Mouse (Mus musculus) heart, embryonic 13.5 days (tissue): ENCODE results near the gene Duox1. TPM values are rescaled to one million over a fixed set of nuclear protein-coding genes. Genes with fewer than 3 reads are reported as not detected.
A peak's percentile ranks its signal among the peaks of the same experiment; 100 is the strongest.

ENCODE experiments used
- ATAC-seq: fragments of 200-750 bp; cut with Nextera tagmentation; 2 replicates; pipeline ENCODE4 v1.8.0; 2017; ENCODE audit warnings: moderate TSS enrichment; ENCODE audit not compliant: insufficient number of reproducible peaks, low FRiP score, low TSS enrichment; ENCODE audit errors: extremely low read depth
- H3K27ac ChIP-seq: fragments of 300-500 bp; sonication (generic); replicated peaks from 2 replicates; pipeline ENCODE4 v1.5.1; 2015; ENCODE audit warnings: moderate library complexity, mild to moderate bottlenecking, inconsistent platforms
- H3K27me3 ChIP-seq: fragments of 300-500 bp; sonication (generic); replicated peaks from 2 replicates; pipeline ENCODE4 v1.6.1; 2015; ENCODE audit warnings: mild to moderate bottlenecking, inconsistent platforms
- H3K36me3 ChIP-seq: fragments of 300-500 bp; sonication (generic); 2 replicates; pipeline ENCODE4 v1.6.1; 2015; ENCODE audit warnings: mild to moderate bottlenecking, inconsistent platforms
- H3K4me1 ChIP-seq: fragments of 300-500 bp; sonication (generic); 2 replicates; pipeline ENCODE4 v1.6.1; 2015; ENCODE audit warnings: inconsistent platforms
- H3K4me2 ChIP-seq: fragments of 300-500 bp; sonication (generic); 2 replicates; pipeline ENCODE4 v1.6.1; 2015; ENCODE audit warnings: inconsistent platforms, mild to moderate bottlenecking, moderate library complexity
- H3K4me3 ChIP-seq: fragments of 300-500 bp; sonication (generic); 2 replicates; pipeline ENCODE4 v1.5.1; 2015; ENCODE audit warnings: moderate library complexity, mild to moderate bottlenecking, inconsistent platforms
- H3K9ac ChIP-seq: fragments of 300-500 bp; sonication (generic); 2 replicates; pipeline ENCODE4 v1.6.1; 2015; ENCODE audit warnings: inconsistent platforms, mild to moderate bottlenecking, moderate library complexity
- H3K9me3 ChIP-seq: fragments of 300-500 bp; sonication (generic); 2 replicates; pipeline ENCODE4 v1.6.1; 2016; ENCODE audit warnings: inconsistent platforms
- WGBS: fragments of 180-500 bp; shearing (Covaris S2); methylation state at CpG from one replicate; pipeline ENCODE4 v1.1.7; 2015; ENCODE audit warnings: mixed read lengths; 5-methylcytosine and 5-hydroxymethylcytosine counted together
- polyA plus RNA-seq: library from polyadenylated mRNA; unstranded; fragments of >200 nt; fragmentation: Nextera tagmentation; extraction: Ambion mirVana; gene quantifications from 2 replicates; pipeline ENCODE4 v1.2.1, GENCODE M21; 2015

Gene Duox1
- polyA plus RNA-seq, 1 experiment from 2014 or later = not detected

GRCm38 (mm10) chr2:122361181-122361580 is 45.7 kb downstream of the Duox1 start:
- ATAC-seq = no peak
- Histone ChIP-seq H3K9me3 (0 out of 2 replicates have a peak, but pooled peaks cover 2% of the 10 kb centered on the region), H3K4me2 (no peak overlapping the region), H3K36me3 (peaks cover 29% of the 10 kb centered on the region), H3K27me3 (no peaks in the 10 kb centered on the region), H3K27ac (no peak overlapping the region), H3K4me1 (peaks cover 18% of the 10 kb centered on the region), H3K9ac (no peak overlapping the region), H3K4me3 (no peak overlapping the region)
- 79% methylated on average over 6 of the region's 6 CpGs for WGBS

GRCm38 (mm10) chr2:122361868-122362621 is 46.6 kb downstream of the Duox1 start:
- Histone ChIP-seq H3K27me3 (no peaks in the 10 kb centered on the region), H3K4me3 (no peak overlapping the region), H3K27ac (no peak overlapping the region), H3K36me3 (peaks cover 21% of the 10 kb centered on the region), H3K4me1 (peaks cover 26% of the 10 kb centered on the region), H3K4me2 (no peak overlapping the region), H3K9ac (no peak overlapping the region), H3K9me3 (0 out of 2 replicates have a peak, but pooled peaks cover 2% of the 10 kb centered on the region)
- ATAC-seq = 0 out of 2 replicates have a peak, but pooled peaks have one; percentile 10
- WGBS = 69% methylated on average over 10 of the region's 10 CpGs

GRCm38 (mm10) chr2:122362622-122363523 is 47.4 kb downstream of the Duox1 start:
- no peak overlapping the region for H3K9ac ChIP-seq
- ATAC-seq = no peak
- no peaks in the 10 kb centered on the region for H3K27me3 ChIP-seq
- H3K36me3 ChIP-seq = peaks cover 14% of the 10 kb centered on the region
- peaks cover 35% of the 10 kb centered on the region for H3K4me1 ChIP-seq
- WGBS = 82% methylated on average over 13 of the region's 13 CpGs
- H3K4me3 ChIP-seq = no peak overlapping the region
- no peak overlapping the region for H3K4me2 ChIP-seq
- no peak overlapping the region for H3K27ac ChIP-seq
- H3K9me3 ChIP-seq = 0 out of 2 replicates have a peak, but pooled peaks cover 2% of the 10 kb centered on the region

GRCm38 (mm10) chr2:122364352-122364944 is 49.0 kb downstream of the Duox1 start:
- H3K27ac ChIP-seq = no peak overlapping the region
- H3K9ac ChIP-seq = no peak overlapping the region
- no peak overlapping the region for H3K4me3 ChIP-seq
- no peak overlapping the region for H3K4me2 ChIP-seq
- H3K4me1 ChIP-seq = peaks cover 41% of the 10 kb centered on the region
- WGBS = 77% methylated on average over 3 of the region's 3 CpGs
- ATAC-seq = no peak
- H3K36me3 ChIP-seq = peaks cover 14% of the 10 kb centered on the region
- 0 out of 2 replicates have a peak, but pooled peaks cover 2% of the 10 kb centered on the region for H3K9me3 ChIP-seq
- peaks cover under 1% of the 10 kb centered on the region; the same call in 1 of the 2 replicates for H3K27me3 ChIP-seq

GRCm38 (mm10) chr2:122365244-122365866 is 49.9 kb downstream of the Duox1 start:
- Histone ChIP-seq H3K4me2 (no peak overlapping the region), H3K4me3 (no peak overlapping the region), H3K9ac (no peak overlapping the region), H3K27ac (no peak overlapping the region), H3K9me3 (0 out of 2 replicates have a peak, but pooled peaks cover 2% of the 10 kb centered on the region), H3K27me3 (peaks cover 9% of the 10 kb centered on the region), H3K36me3 (peaks cover 14% of the 10 kb centered on the region), H3K4me1 (peaks cover 44% of the 10 kb centered on the region)
- no peak for ATAC-seq
- 75% methylated on average over 10 of the region's 10 CpGs for WGBS

GRCm38 (mm10) chr2:122366039-122366438 is 50.6 kb downstream of the Duox1 start:
- 0 out of 2 replicates have a peak, but pooled peaks cover 2% of the 10 kb centered on the region for H3K9me3 ChIP-seq
- no peak overlapping the region for H3K9ac ChIP-seq
- peak overlapping the region; percentile 87; the same call in 1 of the 2 replicates for H3K4me2 ChIP-seq
- 77% methylated on average over 3 of the region's 3 CpGs for WGBS
- no peak overlapping the region for H3K4me3 ChIP-seq
- H3K27ac ChIP-seq = no peak overlapping the region
- peaks cover 15% of the 10 kb centered on the region for H3K27me3 ChIP-seq
- H3K4me1 ChIP-seq = peaks cover 44% of the 10 kb centered on the region
- no peak for ATAC-seq
- peaks cover 14% of the 10 kb centered on the region for H3K36me3 ChIP-seq

- peak overlapping the region; percentile 82 for H3K4me3 ChIP-seq
- 41% methylated on average over 5 of the region's 5 CpGs for WGBS
- H3K9me3 ChIP-seq = 0 out of 2 replicates have a peak, but pooled peaks cover 2% of the 10 kb centered on the region
- H3K27ac ChIP-seq = no peak overlapping the region
- peaks cover 42% of the 10 kb centered on the region for H3K4me1 ChIP-seq
- H3K36me3 ChIP-seq = peaks cover 14% of the 10 kb centered on the region
- H3K27me3 ChIP-seq = peaks cover 19% of the 10 kb centered on the region
- ATAC-seq = no peak
- peak overlapping the region; percentile 87 for H3K4me2 ChIP-seq
- H3K9ac ChIP-seq = peak overlapping the region; percentile 44; the same call in 1 of the 2 replicates
These were observed 51.2 kb downstream of the Duox1 start for GRCm38 (mm10) chr2:122366706-122367105.

GRCm38 (mm10) chr2:122367181-122367580 is 51.7 kb downstream of the Duox1 start:
- H3K4me2 ChIP-seq = peak overlapping the region; percentile 87
- H3K4me1 ChIP-seq = peaks cover 42% of the 10 kb centered on the region
- 0 out of 2 replicates have a peak, but pooled peaks cover 2% of the 10 kb centered on the region for H3K9me3 ChIP-seq
- H3K9ac ChIP-seq = peak overlapping the region; percentile 96; the same call in 1 of the 2 replicates
- 43% methylated on average over 4 of the region's 4 CpGs for WGBS
- peaks cover 14% of the 10 kb centered on the region for H3K36me3 ChIP-seq
- ATAC-seq = no peak
- no peak overlapping the region for H3K27ac ChIP-seq
- peaks cover 23% of the 10 kb centered on the region for H3K27me3 ChIP-seq
- peak overlapping the region; percentile 82 for H3K4me3 ChIP-seq

GRCm38 (mm10) chr2:122367701-122368080 is 52.2 kb downstream of the Duox1 start:
- H3K9me3 ChIP-seq = 0 out of 2 replicates have a peak, but pooled peaks cover 2% of the 10 kb centered on the region
- WGBS = 25% methylated on average over 4 of the region's 4 CpGs
- peaks cover 37% of the 10 kb centered on the region for H3K4me1 ChIP-seq
- no peak for ATAC-seq
- H3K36me3 ChIP-seq = peaks cover 14% of the 10 kb centered on the region
- H3K4me2 ChIP-seq = peak overlapping the region; percentile 87
- H3K27ac ChIP-seq = no peak overlapping the region
- H3K9ac ChIP-seq = peak overlapping the region; percentile 96
- peaks cover 24% of the 10 kb centered on the region for H3K27me3 ChIP-seq
- H3K4me3 ChIP-seq = peak overlapping the region; percentile 82

GRCm38 (mm10) chr2:122368081-122368971 is 52.9 kb downstream of the Duox1 start:
- peaks cover 24% of the 10 kb centered on the region for H3K27me3 ChIP-seq
- peak overlapping the region; percentile 87 for H3K4me2 ChIP-seq
- no peaks in the 10 kb centered on the region for H3K9me3 ChIP-seq
- 2% methylated on average over 40 of the region's 55 CpGs for WGBS
- ATAC-seq = peak; percentile 58
- peaks cover 8% of the 10 kb centered on the region for H3K36me3 ChIP-seq
- H3K9ac ChIP-seq = peak overlapping the region; percentile 96
- peaks cover 37% of the 10 kb centered on the region for H3K4me1 ChIP-seq
- peak overlapping the region; percentile 54; the same call in 1 of the 2 replicates for H3K27ac ChIP-seq
- peak overlapping the region; percentile 82 for H3K4me3 ChIP-seq
